8 mouse cellular contexts compared by ENCODE assay signal in the genomic region with DNA sequence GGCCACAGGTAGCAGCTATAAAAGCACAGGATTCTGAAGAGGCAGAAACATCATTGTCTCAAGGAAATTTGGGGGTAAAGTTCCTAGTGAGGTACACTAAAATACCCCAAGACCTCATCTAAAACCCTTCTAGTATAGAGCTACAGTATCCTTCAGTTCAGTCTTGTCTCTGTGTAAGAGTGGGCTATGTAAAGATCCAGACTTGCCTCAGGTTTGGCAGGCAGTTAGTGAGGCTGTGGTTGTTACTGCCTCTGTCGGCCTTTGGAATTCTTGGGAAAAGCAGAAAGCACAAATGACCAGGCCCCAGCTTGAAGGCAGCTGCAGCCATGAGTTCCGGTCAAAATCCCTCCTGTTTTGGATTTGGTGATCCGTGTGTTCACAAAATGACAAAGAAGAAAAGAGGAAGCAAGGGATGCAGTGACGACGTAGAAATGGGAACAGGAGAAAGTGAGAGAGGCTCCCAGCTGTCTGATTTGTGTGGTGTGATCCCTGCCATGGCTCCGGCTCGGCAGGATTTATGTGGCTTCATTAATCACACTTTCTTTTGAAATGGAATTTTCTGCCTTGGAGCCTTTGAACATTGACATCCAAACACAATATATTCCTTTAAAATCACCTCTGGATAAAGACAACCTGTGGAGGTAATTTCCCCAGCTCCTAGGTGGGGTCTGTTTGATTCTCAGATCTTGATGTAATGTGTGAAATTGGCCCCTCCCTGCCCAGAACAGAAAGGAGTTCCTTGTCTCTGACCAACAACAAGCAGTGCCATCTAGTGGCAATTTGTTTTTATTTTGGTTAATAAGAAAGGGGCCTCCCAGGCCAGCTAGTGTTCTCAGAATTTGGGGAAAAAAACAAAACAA.
A peak's percentile ranks its signal among the peaks of the same experiment; 100 is the strongest.
DNase-seq lines count a peak whose midpoint lies in the region; ATAC-seq lines count a peak whose summit lies in the region.

No protein-coding gene starts in this region.

- H3K9me3 ChIP-seq in intestine, embryonic 14.5 days (ENCODE audit: control insufficient read depth, low read length) = no peaks in the 10 kb centered on the region
- no peaks in the 10 kb centered on the region for H3K9me3 ChIP-seq in intestine, embryonic 16.5 days (ENCODE audit: control insufficient read depth, low read length)
- no peaks in the 10 kb centered on the region for H3K9me3 ChIP-seq in forebrain, embryonic 13.5 days (replicated peaks)
- H3K9me3 ChIP-seq in intestine, embryonic 15.5 days = no peaks in the 10 kb centered on the region
- no peaks in the 10 kb centered on the region for H3K9me3 ChIP-seq in lung, embryonic 15.5 days
- no peaks in the 10 kb centered on the region for H3K9me3 ChIP-seq in stomach, embryonic 15.5 days

- no peak overlapping the region for H3K4me3 ChIP-seq in intestine, embryonic 14.5 days (ENCODE audit: low read depth, low read length)
- no peak overlapping the region for H3K4me3 ChIP-seq in intestine, embryonic 16.5 days (ENCODE audit: low read length)
- no peak overlapping the region for H3K4me3 ChIP-seq in forebrain, embryonic 13.5 days
- no peak overlapping the region for H3K4me3 ChIP-seq in intestine, embryonic 15.5 days (replicated peaks)
- H3K4me3 ChIP-seq in lung, embryonic 15.5 days = no peak overlapping the region
- no peak overlapping the region for H3K4me3 ChIP-seq in stomach, embryonic 15.5 days (replicated peaks)

- peaks cover 12% of the 10 kb centered on the region for H3K4me1 ChIP-seq in intestine, embryonic 14.5 days (replicated peaks; ENCODE audit: control insufficient read depth, insufficient read depth, low read length)
- no peaks in the 10 kb centered on the region for H3K4me1 ChIP-seq in intestine, embryonic 16.5 days (ENCODE audit: control insufficient read depth, insufficient read depth, low read length)
- H3K4me1 ChIP-seq in forebrain, embryonic 13.5 days = peaks cover 31% of the 10 kb centered on the region
- H3K4me1 ChIP-seq in intestine, embryonic 15.5 days (replicated peaks) = 0 out of 2 replicates have a peak, but pooled peaks cover 2% of the 10 kb centered on the region
- H3K4me1 ChIP-seq in lung, embryonic 15.5 days = peaks cover 18% of the 10 kb centered on the region
- no peaks in the 10 kb centered on the region for H3K4me1 ChIP-seq in stomach, embryonic 15.5 days

- H3K27me3 ChIP-seq in intestine, embryonic 14.5 days (replicated peaks; ENCODE audit: control insufficient read depth, insufficient read depth, low read length) = no peaks in the 10 kb centered on the region
- H3K27me3 ChIP-seq in intestine, embryonic 16.5 days (replicated peaks; ENCODE audit: control insufficient read depth, insufficient read depth, low read length) = no peaks in the 10 kb centered on the region
- H3K27me3 ChIP-seq in forebrain, embryonic 13.5 days = no peaks in the 10 kb centered on the region
- H3K27me3 ChIP-seq in intestine, embryonic 15.5 days (replicated peaks) = no peaks in the 10 kb centered on the region
- no peaks in the 10 kb centered on the region for H3K27me3 ChIP-seq in lung, embryonic 15.5 days
- no peaks in the 10 kb centered on the region for H3K27me3 ChIP-seq in stomach, embryonic 15.5 days (replicated peaks)

- peak overlapping the region; percentile 23; the same call in 1 of the 2 replicates for H3K4me2 ChIP-seq in intestine, embryonic 14.5 days (ENCODE audit: low read length)
- no peak overlapping the region for H3K4me2 ChIP-seq in intestine, embryonic 16.5 days (ENCODE audit: low read depth, low read length)
- H3K4me2 ChIP-seq in forebrain, embryonic 13.5 days = peak overlapping the region; percentile 37
- no peak overlapping the region for H3K4me2 ChIP-seq in intestine, embryonic 15.5 days (replicated peaks)
- H3K4me2 ChIP-seq in lung, embryonic 15.5 days = peak overlapping the region; percentile 31
- H3K4me2 ChIP-seq in stomach, embryonic 15.5 days = peak overlapping the region; percentile 30; the same call in 1 of the 2 replicates

- H3K9ac ChIP-seq in intestine, embryonic 14.5 days (ENCODE audit: low read length) = no peak overlapping the region
- no peak overlapping the region for H3K9ac ChIP-seq in intestine, embryonic 16.5 days (ENCODE audit: low read depth, low read length)
- H3K9ac ChIP-seq in forebrain, embryonic 13.5 days = no peak overlapping the region
- no peak overlapping the region for H3K9ac ChIP-seq in intestine, embryonic 15.5 days
- H3K9ac ChIP-seq in lung, embryonic 15.5 days = 0 out of 2 replicates have a peak overlapping the region, but pooled peaks have one; percentile 16
- no peak overlapping the region for H3K9ac ChIP-seq in stomach, embryonic 15.5 days

- no peaks in the 10 kb centered on the region for H3K36me3 ChIP-seq in intestine, embryonic 14.5 days (ENCODE audit: control insufficient read depth, insufficient read depth, low read length)
- H3K36me3 ChIP-seq in intestine, embryonic 16.5 days (ENCODE audit: control insufficient read depth, insufficient read depth, low read length) = no peaks in the 10 kb centered on the region
- no peaks in the 10 kb centered on the region for H3K36me3 ChIP-seq in forebrain, embryonic 13.5 days (ENCODE audit: poor library complexity, severe bottlenecking)
- H3K36me3 ChIP-seq in intestine, embryonic 15.5 days = no peaks in the 10 kb centered on the region
- no peaks in the 10 kb centered on the region for H3K36me3 ChIP-seq in lung, embryonic 15.5 days
- no peaks in the 10 kb centered on the region for H3K36me3 ChIP-seq in stomach, embryonic 15.5 days

- WGBS in intestine, embryonic 14.5 days = 29% methylated on average over 7 of the region's 7 CpGs
- WGBS in intestine, embryonic 16.5 days = 28% methylated on average over 7 of the region's 7 CpGs
- 26% methylated on average over 7 of the region's 7 CpGs for WGBS in forebrain, embryonic 13.5 days
- WGBS in intestine, embryonic 15.5 days = 34% methylated on average over 7 of the region's 7 CpGs
- 25% methylated on average over 7 of the region's 7 CpGs for WGBS in lung, embryonic 15.5 days
- WGBS in stomach, embryonic 15.5 days = 25% methylated on average over 7 of the region's 7 CpGs

- ATAC-seq in intestine, embryonic 14.5 days (replicated peaks; ENCODE audit: low FRiP score, low TSS enrichment, low read depth) = no peak
- no peak for ATAC-seq in intestine, embryonic 16.5 days
- ATAC-seq in forebrain, embryonic 13.5 days = peak; percentile 85
- peak; percentile 49 for ATAC-seq in intestine, embryonic 15.5 days
- peak; percentile 59 for ATAC-seq in lung, embryonic 15.5 days (ENCODE audit: borderline replicate concordance, extremely low read depth, low FRiP score, low TSS enrichment)
- no peak; the same call in 1 of the 2 replicates for ATAC-seq in stomach, embryonic 15.5 days (ENCODE audit: insufficient read depth, low FRiP score, low read depth)

- DNase-seq in intestine, embryonic 14.5 days (ENCODE audit: low spot score) = peak; percentile 60
- peak; percentile 11 for DNase-seq in c-Kit-positive CD71-positive TER-119-negative erythroid progenitor cells, embryonic 14.5 days (ENCODE audit: low read depth)
- DNase-seq in right cerebral cortex, postnatal 4 days = no peak

- no peak overlapping the region for H3K27ac ChIP-seq in intestine, embryonic 14.5 days (ENCODE audit: low read depth)
- no peak overlapping the region for H3K27ac ChIP-seq in intestine, embryonic 16.5 days (ENCODE audit: low read length)
- peak overlapping the region; percentile 60 for H3K27ac ChIP-seq in forebrain, embryonic 13.5 days
- H3K27ac ChIP-seq in intestine, embryonic 15.5 days = no peak overlapping the region
- H3K27ac ChIP-seq in lung, embryonic 15.5 days = 0 out of 2 replicates have a peak overlapping the region, but pooled peaks have one; percentile 11
- H3K27ac ChIP-seq in stomach, embryonic 15.5 days = no peak overlapping the region

Comparison
In these comparisons a context has a peak if more than half of its experiments do, and no peak if none do; other contexts are left out.
1. ATAC-seq: peak in forebrain, embryonic 13.5 days (single experiment), intestine, embryonic 15.5 days (single experiment) and lung, embryonic 15.5 days (single experiment); none in intestine, embryonic 14.5 days (single experiment), intestine, embryonic 16.5 days (single experiment) and stomach, embryonic 15.5 days (single experiment).
2. H3K4me2 ChIP-seq: peak in intestine, embryonic 14.5 days (single experiment), forebrain, embryonic 13.5 days (single experiment), lung, embryonic 15.5 days (single experiment) and stomach, embryonic 15.5 days (single experiment); none in intestine, embryonic 16.5 days (single experiment) and intestine, embryonic 15.5 days (single experiment).
3. H3K27ac ChIP-seq: peak in forebrain, embryonic 13.5 days (single experiment) and lung, embryonic 15.5 days (single experiment); none in intestine, embryonic 14.5 days (single experiment), intestine, embryonic 16.5 days (single experiment), intestine, embryonic 15.5 days (single experiment) and stomach, embryonic 15.5 days (single experiment).